Mouse (Mus musculus) stomach, postnatal 0 days (tissue): Measurements from ENCODE around the gene Lrmda. TPM values are rescaled to one million over a fixed set of nuclear protein-coding genes. Genes with fewer than 3 reads are reported as not detected.
"Not testable (repeated sequence)": the region's sequence is repeated elsewhere in the genome, so short reads cannot be mapped to it uniquely, and the experiment has no call there.

ENCODE experiments used
- ATAC-seq: fragments of 200-750 bp; cut with Nextera tagmentation; 2 replicates; pipeline ENCODE4 v1.8.0; 2017; ENCODE audit not compliant: low FRiP score, low TSS enrichment
- DNase-seq: peaks from one replicate; pipeline ENCODE4 v3.0.0-alpha.2; 2016; ENCODE audit warnings: low spot score
- H3K27ac ChIP-seq: fragments of 300-500 bp; sonication (generic); replicated peaks from 2 replicates; pipeline ENCODE4 v1.5.1; 2014; ENCODE audit warnings: mild to moderate bottlenecking, control low read depth
- H3K27me3 ChIP-seq: fragments of 300-500 bp; sonication (generic); 2 replicates; pipeline ENCODE4 v1.6.1; 2014; ENCODE audit warnings: low read length; ENCODE audit not compliant: control insufficient read depth, insufficient read depth
- H3K36me3 ChIP-seq: fragments of 300-500 bp; sonication (generic); 2 replicates; pipeline ENCODE4 v1.6.1; 2014; ENCODE audit warnings: low read length, mixed read lengths; ENCODE audit not compliant: control insufficient read depth, insufficient read depth
- H3K4me1 ChIP-seq: fragments of 300-500 bp; sonication (generic); replicated peaks from 2 replicates; pipeline ENCODE4 v1.6.1; 2014; ENCODE audit warnings: antibody characterized with exemption; ENCODE audit not compliant: control insufficient read depth, insufficient read depth
- H3K4me2 ChIP-seq: fragments of 300-500 bp; sonication (generic); replicated peaks from 2 replicates; pipeline ENCODE4 v1.6.1; 2014; ENCODE audit warnings: low read depth, mild to moderate bottlenecking, control low read depth, moderate library complexity
- H3K4me3 ChIP-seq: fragments of 300-500 bp; sonication (generic); 2 replicates; pipeline ENCODE4 v1.5.1; 2014; ENCODE audit warnings: low read depth, low read length, control low read depth
- H3K9ac ChIP-seq: fragments of 300-500 bp; sonication (generic); 2 replicates; pipeline ENCODE4 v1.6.1; 2014; ENCODE audit warnings: mild to moderate bottlenecking, low read length, control low read depth, mixed read lengths
- H3K9me3 ChIP-seq: fragments of 300-500 bp; sonication (generic); 2 replicates; pipeline ENCODE4 v1.6.1; 2016; ENCODE audit warnings: low read length; ENCODE audit not compliant: control insufficient read depth
- CTCF ChIP-seq: IDR thresholded peaks from 2 replicates; pipeline ENCODE4 v1.5.1; 2016; ENCODE audit warnings: antibody characterized with exemption, low read depth, mild to moderate bottlenecking, moderate library complexity
- EP300 ChIP-seq: optimal IDR thresholded peaks from 2 replicates; pipeline ENCODE3; 2016; ENCODE audit warnings: antibody characterized with exemption
- WGBS: fragments of 180-500 bp; shearing (Covaris S2); extraction: QIAGEN DNeasy Blood & Tissue Kit; methylation state at CpG from one replicate; pipeline ENCODE4 v1.1.7; 2014; 5-methylcytosine and 5-hydroxymethylcytosine counted together
- polyA plus RNA-seq: library from polyadenylated mRNA; unstranded; fragments of >200 nt; fragmentation: Nextera tagmentation; extraction: Ambion mirVana; gene quantifications from 2 replicates; pipeline ENCODE4 v1.2.1, GENCODE M21; 2015

The Lrmda gene
- polyA plus RNA-seq, 1 experiment from 2014 or later, result 0.39 TPM

- Histone ChIP-seq H3K9ac (no peak overlapping the region), H3K27me3 (no peaks in the 10 kb centered on the region), H3K4me1 (no peaks in the 10 kb centered on the region), H3K36me3 (no peaks in the 10 kb centered on the region), H3K9me3 (no peaks in the 10 kb centered on the region), H3K4me2 (no peak overlapping the region), H3K27ac (no peak overlapping the region), H3K4me3 (no peak overlapping the region)
- no peak for TF ChIP-seq EP300
- TF ChIP-seq CTCF, result no peak
- ATAC-seq (no peak), DNase-seq (no peak)
- 59% methylated on average over 4 of the region's 4 CpGs for WGBS
Measured at GRCm38 (mm10) chr14:22587285-22587957, 567.9 kb downstream of the Lrmda start.

GRCm38 (mm10) chr14:22587958-22588296 is 568.4 kb downstream of the Lrmda start:
- no peaks in the 10 kb centered on the region for H3K4me1 ChIP-seq
- TF ChIP-seq CTCF (no peak), EP300 (no peak)
- WGBS, result 71% methylated on average over 4 of the region's 4 CpGs
- H3K27me3 ChIP-seq, result no peaks in the 10 kb centered on the region
- DNase-seq (no peak), ATAC-seq (no peak)
- H3K36me3 ChIP-seq, result no peaks in the 10 kb centered on the region
- no peaks in the 10 kb centered on the region for H3K9me3 ChIP-seq
- no peak overlapping the region for H3K4me2 ChIP-seq
- H3K4me3 ChIP-seq, result no peak overlapping the region
- H3K27ac ChIP-seq, result no peak overlapping the region
- no peak overlapping the region for H3K9ac ChIP-seq

GRCm38 (mm10) chr14:22588394-22588793 is 568.9 kb downstream of the Lrmda start:
- H3K27ac ChIP-seq, H3K36me3 ChIP-seq, H3K4me3 ChIP-seq, H3K4me1 ChIP-seq, ATAC-seq, H3K27me3 ChIP-seq, DNase-seq, H3K4me2 ChIP-seq, H3K9ac ChIP-seq, H3K9me3 ChIP-seq: not testable (repeated sequence)
- 59% methylated on average over 1 of the region's 1 CpGs for WGBS

GRCm38 (mm10) chr14:22589503-22590215 is 570.1 kb downstream of the Lrmda start:
- no peak overlapping the region for H3K4me2 ChIP-seq
- H3K9me3 ChIP-seq, result no peaks in the 10 kb centered on the region
- H3K4me1 ChIP-seq, result no peaks in the 10 kb centered on the region
- no peaks in the 10 kb centered on the region for H3K27me3 ChIP-seq
- DNase-seq, result no peak
- TF ChIP-seq EP300 (no peak), CTCF (no peak)
- no peak overlapping the region for H3K9ac ChIP-seq
- no peaks in the 10 kb centered on the region for H3K36me3 ChIP-seq
- WGBS, result 74% methylated on average over 7 of the region's 7 CpGs
- ATAC-seq, result no peak
- no peak overlapping the region for H3K4me3 ChIP-seq
- H3K27ac ChIP-seq, result no peak overlapping the region; the same call in 1 of the 2 replicates

- no peak overlapping the region for H3K9ac ChIP-seq
Measured at GRCm38 (mm10) chr14:22591186-22591585, 571.7 kb downstream of the Lrmda start.

GRCm38 (mm10) chr14:22597508-22597907 is 578.0 kb downstream of the Lrmda start:
- no peaks in the 10 kb centered on the region for H3K4me1 ChIP-seq
- TF ChIP-seq EP300 (peak; percentile 72), CTCF (no peak)
- no peak overlapping the region for H3K27ac ChIP-seq
- H3K9ac ChIP-seq, result no peak overlapping the region
- no peaks in the 10 kb centered on the region for H3K36me3 ChIP-seq
- H3K4me3 ChIP-seq, result no peak overlapping the region
- no peak overlapping the region for H3K4me2 ChIP-seq
- no peak for ATAC-seq
- no peak for DNase-seq
- H3K9me3 ChIP-seq, result no peaks in the 10 kb centered on the region
- WGBS, result 36% methylated on average over 2 of the region's 2 CpGs
- no peaks in the 10 kb centered on the region for H3K27me3 ChIP-seq

More at GRCm38 (mm10) chr14:22591186-22591585, 571.7 kb downstream of the Lrmda start:
- no peak for DNase-seq
- TF ChIP-seq EP300 (no peak), CTCF (no peak)
- Histone ChIP-seq H3K9me3 (no peaks in the 10 kb centered on the region), H3K27ac (no peak overlapping the region), H3K27me3 (no peaks in the 10 kb centered on the region), H3K4me3 (no peak overlapping the region), H3K4me2 (no peak overlapping the region), H3K36me3 (no peaks in the 10 kb centered on the region), H3K4me1 (no peaks in the 10 kb centered on the region)
- ATAC-seq, result no peak
- WGBS, result 84% methylated on average over 2 of the region's 2 CpGs
